Mouse (Mus musculus) cortical plate, adult 2 months (tissue): ENCODE results near the gene Fbxo11. TPM values are rescaled to one million over a fixed set of nuclear protein-coding genes. Genes with fewer than 3 reads are reported as not detected.

Experiments used
- H3K27ac ChIP-seq: fragments of 200-500 bp; 2 replicates; pipeline ENCODE4 v1.5.1; 2012; ENCODE audit warnings: low read length, control low read depth, inconsistent platforms; ENCODE audit not compliant: insufficient read depth
- H3K4me1 ChIP-seq: fragments of 200-500 bp; 2 replicates; pipeline ENCODE4 v1.6.1; 2011; ENCODE audit warnings: low read length; ENCODE audit not compliant: control insufficient read depth, insufficient read depth
- H3K4me3 ChIP-seq: fragments of 200-500 bp; 2 replicates; pipeline ENCODE4 v1.5.1; 2011; ENCODE audit warnings: mild to moderate bottlenecking, low read length, control low read depth; ENCODE audit not compliant: insufficient read depth
- CTCF ChIP-seq: fragments of 200-500 bp; IDR thresholded peaks from 2 replicates; pipeline ENCODE4 v1.5.1; 2011; ENCODE audit warnings: mild to moderate bottlenecking, control low read depth, low read length; ENCODE audit not compliant: insufficient read depth; ENCODE audit errors: extremely low read depth
- POLR2A ChIP-seq: fragments of 200-500 bp; IDR thresholded peaks from 2 replicates; pipeline ENCODE4 v1.6.1; 2011; ENCODE audit warnings: mild to moderate bottlenecking, low read length, control low read depth; ENCODE audit not compliant: insufficient read depth; ENCODE audit errors: extremely low read depth
- polyA plus RNA-seq: library from polyadenylated mRNA; depleted of rRNA; stranded (reverse); fragments of >200 nt; gene quantifications from 2 replicates; pipeline ENCODE4 v1.2.3, GENCODE M21; 2012; rRNA removed

Fbxo11 gene
- 70.5 and 70.9 TPM in 2 replicates for polyA plus RNA-seq

GRCm38 (mm10) chr17:88065031-88065800 lies at the start of gene Fbxo11:
TSS of gene Fbxo11 (minus strand) at chr17:88065291.
- Histone ChIP-seq H3K4me1 (no peaks in the 10 kb centered on the region; the same call in 1 of the 2 replicates), H3K4me3 (peak within 1 kb of the TSS; percentile 53), H3K27ac (peak within 1 kb of the TSS; percentile 85)
- no peak for TF ChIP-seq POLR2A
- TF ChIP-seq CTCF, result no peak

DNA sequence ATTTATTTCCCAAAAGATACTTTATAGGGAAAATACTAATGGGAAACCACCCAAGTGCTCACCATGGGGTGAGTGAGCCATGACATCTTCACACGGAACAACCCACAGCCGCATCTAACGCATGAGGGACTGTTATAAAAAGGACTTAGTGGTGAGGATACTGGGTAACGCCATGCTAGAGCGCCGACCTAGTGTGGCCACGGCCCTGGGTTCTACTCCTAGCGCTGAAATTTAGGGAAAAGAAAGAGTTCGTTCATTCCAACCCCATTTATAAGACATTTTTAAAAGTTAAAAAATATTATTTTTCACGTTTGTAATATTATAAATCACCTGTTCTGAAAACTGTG lies 48.8 kb upstream of the Fbxo11 start:
- Histone ChIP-seq H3K4me3 (no peak overlapping the region), H3K27ac (no peak overlapping the region), H3K4me1 (no peaks in the 10 kb centered on the region)
- TF ChIP-seq POLR2A (no peak), CTCF (no peak)

DNA sequence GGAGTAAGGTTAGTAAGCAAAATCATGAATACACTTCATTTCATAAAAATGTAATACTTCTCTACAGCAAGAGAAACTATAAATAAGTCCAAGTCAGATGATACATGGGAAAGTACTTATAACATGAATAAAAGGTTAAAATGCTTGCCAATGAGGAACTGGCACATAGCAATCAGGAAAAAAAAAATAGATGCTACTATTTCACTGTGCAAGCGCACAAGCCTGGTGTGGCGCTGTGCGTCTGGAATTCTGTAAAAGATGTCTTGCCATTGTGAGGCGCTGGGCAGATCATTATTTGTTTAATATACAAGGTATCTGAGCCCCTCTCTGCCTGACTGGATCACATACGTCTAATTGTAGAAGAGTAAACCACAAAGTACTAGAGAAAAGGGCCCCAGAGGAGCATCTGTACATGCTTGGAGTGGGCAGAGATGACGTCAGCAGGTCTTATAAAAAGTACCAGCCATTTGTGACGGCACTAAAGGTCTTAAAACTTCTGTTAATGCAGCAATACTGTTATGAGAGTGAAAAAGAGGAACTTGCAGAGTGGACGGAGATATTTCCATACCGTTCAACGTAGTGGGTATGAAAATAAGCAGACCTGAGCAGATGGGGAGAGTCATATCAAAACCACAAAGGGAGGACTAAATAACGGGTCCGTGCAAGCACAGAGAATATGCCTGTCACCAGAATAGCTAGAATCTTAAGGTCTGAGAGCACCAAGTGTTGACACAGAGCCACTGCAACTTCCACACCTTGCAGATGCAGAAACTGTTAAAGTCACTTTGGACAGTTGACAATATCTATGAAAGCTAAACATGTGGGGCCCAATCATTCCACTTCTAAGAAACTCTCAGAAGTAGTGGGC lies 48.2 kb upstream of the Fbxo11 start:
- Histone ChIP-seq H3K4me3 (no peak overlapping the region), H3K4me1 (no peaks in the 10 kb centered on the region), H3K27ac (no peak overlapping the region)
- TF ChIP-seq CTCF, result no peak
- TF ChIP-seq POLR2A, result no peak

- H3K27ac ChIP-seq, result no peak overlapping the region
- no peak overlapping the region for H3K4me3 ChIP-seq
- no peak for TF ChIP-seq POLR2A
- TF ChIP-seq CTCF, result no peak
- no peaks in the 10 kb centered on the region for H3K4me1 ChIP-seq
Measured at GRCm38 (mm10) chr17:88111865-88112645, 47.0 kb upstream of the Fbxo11 start.

- TF ChIP-seq CTCF (no peak), POLR2A (no peak)
- H3K4me3 ChIP-seq, result no peak overlapping the region
- no peak overlapping the region for H3K27ac ChIP-seq
- no peaks in the 10 kb centered on the region for H3K4me1 ChIP-seq
Measured at GRCm38 (mm10) chr17:88111081-88111796, 46.1 kb upstream of the Fbxo11 start.

GRCm38 (mm10) chr17:88107708-88108107 lies 42.6 kb upstream of the Fbxo11 start:
- Histone ChIP-seq H3K4me1 (no peaks in the 10 kb centered on the region), H3K4me3 (no peak overlapping the region), H3K27ac (no peak overlapping the region)
- TF ChIP-seq CTCF, result peak; percentile 18; the same call in 1 of the 2 replicates
- TF ChIP-seq POLR2A, result no peak

DNA sequence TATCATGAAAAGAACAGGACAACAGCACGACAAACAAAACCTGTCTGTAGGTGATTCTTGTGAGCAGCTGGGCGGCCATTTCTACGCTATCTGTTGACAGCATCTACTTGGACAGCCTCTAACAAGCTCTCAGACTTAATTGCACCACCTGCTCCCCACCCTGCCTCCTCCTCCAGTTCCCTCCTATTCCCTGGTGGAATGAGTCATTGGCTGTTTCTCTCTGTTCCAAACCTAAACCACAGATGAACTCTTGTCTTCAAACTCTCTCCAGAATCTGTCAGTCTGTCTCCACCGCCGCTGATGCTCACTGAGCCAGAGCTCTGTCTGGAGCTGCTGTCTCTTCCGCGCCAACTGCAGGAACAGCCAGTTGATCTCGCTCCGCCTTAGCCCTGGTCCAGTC lies 41.3 kb upstream of the Fbxo11 start:
- Histone ChIP-seq H3K4me1 (no peaks in the 10 kb centered on the region), H3K27ac (no peak overlapping the region), H3K4me3 (no peak overlapping the region)
- TF ChIP-seq POLR2A (no peak), CTCF (no peak)

DNA sequence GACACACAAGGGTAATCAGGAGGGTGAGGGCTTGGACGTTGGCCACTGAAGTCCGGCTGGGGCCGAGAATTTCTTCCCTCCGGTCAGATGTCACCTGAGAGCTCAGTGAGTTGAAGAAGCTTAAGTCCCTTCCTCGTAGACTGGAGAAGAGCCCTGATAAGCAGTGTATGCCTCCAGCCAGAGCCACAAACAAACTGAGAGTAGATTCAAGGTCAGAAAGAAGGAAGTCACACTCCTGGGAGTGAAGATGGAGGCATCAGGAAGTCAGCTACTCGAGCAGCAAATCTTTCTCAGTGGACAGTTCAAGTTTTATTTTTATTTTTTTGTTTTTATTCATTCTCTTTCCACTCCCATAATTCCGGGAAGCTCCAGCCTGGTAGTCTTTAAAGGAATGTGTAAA lies 37.5 kb upstream of the Fbxo11 start:
- H3K27ac ChIP-seq, result no peak overlapping the region
- no peaks in the 10 kb centered on the region for H3K4me1 ChIP-seq
- TF ChIP-seq POLR2A, result no peak
- TF ChIP-seq CTCF, result no peak
- no peak overlapping the region for H3K4me3 ChIP-seq

DNA sequence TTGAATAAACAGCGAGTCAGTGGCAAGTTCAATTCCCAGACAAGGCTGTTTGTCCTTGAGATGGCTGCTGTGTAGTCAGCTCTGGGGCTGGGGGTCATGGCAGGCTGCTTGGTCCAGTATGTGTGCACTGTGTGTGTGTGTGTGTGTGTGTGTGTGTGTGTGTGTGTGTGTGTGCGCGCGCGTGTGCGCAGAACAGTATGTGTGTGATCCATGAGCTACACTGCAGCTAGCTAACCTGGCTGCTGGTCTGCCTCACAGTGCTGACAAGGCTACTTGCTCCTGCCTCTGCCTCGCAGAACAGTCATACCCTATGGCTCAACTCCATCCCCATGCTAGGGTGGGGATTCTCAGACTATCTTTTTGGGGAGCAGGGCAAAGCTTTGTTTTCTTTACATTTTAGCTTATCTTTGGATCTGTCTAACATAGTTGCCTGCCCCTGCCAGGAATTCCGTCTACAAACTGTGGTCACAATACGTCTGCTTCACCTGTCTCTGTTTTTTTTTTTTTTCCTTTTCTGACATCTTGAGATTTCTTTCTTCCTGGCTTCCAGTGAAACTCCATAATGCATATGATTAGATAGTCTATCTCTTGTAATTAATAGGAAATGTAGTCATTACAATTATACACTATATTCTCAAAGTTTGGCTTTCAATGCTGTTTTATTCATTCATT lies 33.2 kb upstream of the Fbxo11 start:
- no peak for TF ChIP-seq CTCF
- TF ChIP-seq POLR2A, result no peak
- Histone ChIP-seq H3K27ac (no peak overlapping the region), H3K4me3 (no peak overlapping the region), H3K4me1 (no peaks in the 10 kb centered on the region)
